Mouse (Mus musculus): ENCODE measurements around the gene Syt6.

Gene Syt6

DNA sequence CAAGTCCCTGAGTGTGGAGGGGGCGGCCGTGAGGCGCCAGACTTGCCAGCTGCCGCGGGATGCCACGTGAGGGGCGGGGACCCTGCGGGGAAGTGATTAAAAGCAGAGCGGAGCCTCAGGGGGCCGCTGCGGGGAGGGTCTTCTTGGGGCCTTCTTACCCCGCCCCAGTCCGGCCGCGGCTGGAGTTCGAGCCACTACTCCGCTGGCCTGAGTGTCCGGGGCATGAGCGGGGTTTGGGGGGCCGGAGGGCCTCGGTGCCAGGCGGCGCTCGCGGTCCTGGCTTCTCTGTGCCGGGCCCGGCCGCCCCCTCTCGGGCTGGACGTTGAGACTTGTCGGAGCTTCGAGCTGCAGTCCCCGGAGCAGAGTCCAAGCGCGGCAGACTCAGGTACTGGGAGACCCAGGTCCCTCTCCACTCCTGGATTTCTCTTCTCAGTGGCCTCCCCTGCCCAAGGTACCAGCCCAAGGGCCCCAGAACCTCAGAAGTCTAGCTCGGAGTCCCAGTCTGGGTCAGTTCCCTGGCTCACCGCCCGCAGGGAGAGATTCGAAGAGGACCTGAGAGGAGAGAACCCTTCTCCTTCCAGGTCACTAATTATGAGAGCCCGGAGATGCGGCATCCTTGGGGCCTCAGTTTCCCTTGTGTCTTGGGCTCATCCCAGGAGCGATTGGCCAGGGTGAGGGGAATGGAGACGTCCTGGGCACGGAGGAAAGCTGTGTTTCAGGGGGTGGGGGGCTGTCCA lies at the start of gene Syt6:
Syt6 (plus strand) TSS at position 76 of the 737 bp plus-strand sequence.
- no peak for DNase-seq (ENCODE audit: low spot score)

DNA sequence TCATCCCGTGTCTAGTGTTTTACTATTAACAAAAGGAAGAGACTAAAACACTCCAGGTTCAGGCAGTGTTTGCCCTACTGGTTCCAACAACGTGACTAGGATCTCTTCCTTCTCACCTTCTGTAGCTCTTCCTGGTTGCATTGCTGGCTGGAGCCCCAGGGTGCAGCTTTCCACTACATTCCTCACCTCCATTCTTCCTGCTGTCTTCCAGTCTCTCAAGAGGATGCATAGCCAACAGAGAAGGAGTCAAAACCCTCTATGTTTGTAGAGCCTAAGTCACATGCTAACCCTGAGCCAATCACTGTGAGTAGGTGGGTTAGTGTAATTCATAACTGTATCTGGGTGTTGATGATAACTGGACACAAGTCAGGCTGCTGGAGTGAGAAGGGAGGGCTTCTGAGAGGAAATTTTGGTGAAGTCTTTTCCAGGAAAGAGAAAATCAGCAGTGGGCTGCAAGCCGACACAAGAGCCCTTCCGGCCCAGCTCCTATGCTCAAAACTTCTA lies 48.8 kb upstream of the Syt6 start:
- no peak for DNase-seq (ENCODE audit: low spot score)

DNA sequence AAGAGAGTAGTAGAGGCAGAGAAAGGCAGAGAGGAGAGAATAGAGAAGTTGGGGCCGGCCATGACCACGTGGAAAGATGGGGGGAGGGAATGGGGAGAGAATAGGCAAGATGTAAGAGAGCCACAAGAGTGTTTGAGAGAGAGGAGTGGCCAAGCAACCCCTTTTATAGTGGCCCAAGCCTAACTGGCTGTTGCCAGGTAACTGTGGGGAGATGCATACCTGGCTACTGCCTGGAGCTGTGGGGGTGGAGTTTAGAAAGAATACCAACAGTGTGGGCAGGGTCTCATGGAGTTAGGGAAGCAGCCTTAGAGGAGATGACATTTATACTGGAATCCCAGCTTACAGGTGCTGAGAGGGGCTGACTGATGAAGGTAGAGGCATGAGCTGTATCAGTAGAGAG lies 48.2 kb upstream of the Syt6 start:
- no peak for DNase-seq (ENCODE audit: low spot score)

- no peak for DNase-seq (ENCODE audit: low spot score)
Measured at GRCm38 (mm10) chr3:103534036-103534435, 41.0 kb upstream of the Syt6 start.

DNA sequence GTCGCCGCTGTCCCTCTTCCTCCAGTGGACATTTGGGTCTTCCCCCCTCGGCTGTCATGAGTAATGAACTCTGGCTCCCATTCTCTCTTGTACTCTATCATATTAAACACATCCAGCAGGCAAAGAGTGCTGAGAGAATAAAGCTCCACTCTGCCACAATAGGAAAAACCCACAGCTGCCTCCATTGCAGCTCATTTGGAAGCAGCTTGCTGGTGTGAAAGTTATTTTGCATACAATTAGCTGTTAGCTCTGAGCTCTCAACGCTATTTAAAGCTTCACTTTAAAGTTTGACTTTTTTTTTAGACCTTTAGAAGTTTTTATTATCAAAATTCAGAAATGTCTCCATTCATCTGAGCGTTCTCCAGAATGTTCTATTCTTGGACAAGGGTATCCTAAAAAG lies 39.8 kb upstream of the Syt6 start:
- no peak for DNase-seq (ENCODE audit: low spot score)

DNA sequence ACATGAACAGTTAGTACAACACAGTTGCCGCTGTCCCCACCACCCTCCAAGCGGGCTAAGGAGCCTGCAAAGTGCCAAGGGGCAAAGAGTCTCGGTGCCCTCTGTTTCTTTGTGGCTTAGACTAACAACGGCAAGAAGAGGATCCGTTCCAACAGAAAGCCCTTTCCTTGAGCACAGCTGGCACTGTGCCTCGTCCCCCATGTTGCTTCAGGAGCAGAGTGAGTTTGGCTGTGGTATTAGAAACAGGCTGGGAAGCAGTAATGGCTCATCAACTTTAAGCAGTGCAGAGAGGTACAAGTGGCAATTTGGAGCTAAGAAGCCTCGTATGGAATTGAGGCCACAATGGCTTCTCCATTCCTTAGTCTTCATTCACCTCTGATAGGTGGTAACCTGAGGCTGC lies 35.9 kb upstream of the Syt6 start:
- peak; percentile 6 for DNase-seq (ENCODE audit: low spot score)

DNA sequence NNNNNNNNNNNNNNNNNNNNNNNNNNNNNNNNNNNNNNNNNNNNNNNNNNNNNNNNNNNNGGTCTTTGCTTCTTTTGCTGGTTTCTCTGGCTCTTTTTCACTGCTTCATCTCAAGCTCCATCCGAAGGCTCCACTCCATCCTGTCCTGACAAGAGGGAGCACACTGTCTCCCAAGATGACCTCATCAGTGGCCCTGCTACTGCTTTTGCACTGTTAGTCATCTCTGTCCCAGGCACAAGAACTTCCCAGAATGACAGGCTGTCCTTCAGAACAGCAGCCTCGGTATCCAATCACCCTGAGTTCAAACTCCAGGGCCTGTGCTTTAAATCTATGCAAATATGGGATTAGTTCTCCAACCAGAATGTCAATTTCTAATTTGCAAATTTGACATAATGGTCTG lies 28.9 kb upstream of the Syt6 start:
- no peak for DNase-seq (ENCODE audit: low spot score)

DNA sequence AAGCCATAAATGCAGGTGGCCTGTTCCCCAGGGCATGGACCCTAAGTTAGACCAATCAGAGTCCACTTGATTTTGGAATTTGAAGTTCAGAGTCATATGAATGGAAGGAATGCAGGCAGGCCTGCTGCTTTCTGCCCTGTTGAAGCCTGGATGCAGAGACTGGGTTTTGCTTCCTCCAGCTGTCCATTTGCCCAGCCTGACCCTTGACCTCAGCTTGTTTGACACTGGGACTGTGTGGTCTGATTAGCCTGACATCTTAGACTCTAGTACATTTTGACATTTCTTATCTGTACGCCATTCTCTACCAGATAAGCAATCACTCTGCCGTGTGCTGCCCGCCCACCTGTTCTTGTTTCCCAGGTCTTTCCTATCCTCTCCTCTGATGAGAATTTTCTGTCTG lies 28.4 kb upstream of the Syt6 start:
- DNase-seq (ENCODE audit: low spot score), result no peak

DNA sequence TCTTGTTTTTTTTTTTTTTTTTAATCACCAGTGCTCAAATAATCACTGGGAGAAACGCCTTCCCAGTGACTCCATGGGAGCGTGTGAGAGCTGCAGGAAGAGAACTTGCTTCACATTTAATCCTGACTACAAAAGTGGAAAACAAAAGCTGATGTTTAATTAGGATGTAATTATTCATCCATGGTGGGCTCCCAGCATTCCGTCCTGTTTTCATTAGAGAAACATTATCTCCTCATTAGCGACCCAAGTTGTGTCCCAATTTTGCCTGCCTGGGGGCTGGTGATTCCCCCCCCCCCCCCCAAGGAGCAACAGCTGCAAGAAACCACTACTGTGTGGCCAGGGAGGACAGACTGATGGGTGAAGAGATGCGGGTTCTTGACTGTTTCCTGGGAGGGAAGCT lies 24.8 kb upstream of the Syt6 start:
- DNase-seq (ENCODE audit: low spot score), result no peak

DNA sequence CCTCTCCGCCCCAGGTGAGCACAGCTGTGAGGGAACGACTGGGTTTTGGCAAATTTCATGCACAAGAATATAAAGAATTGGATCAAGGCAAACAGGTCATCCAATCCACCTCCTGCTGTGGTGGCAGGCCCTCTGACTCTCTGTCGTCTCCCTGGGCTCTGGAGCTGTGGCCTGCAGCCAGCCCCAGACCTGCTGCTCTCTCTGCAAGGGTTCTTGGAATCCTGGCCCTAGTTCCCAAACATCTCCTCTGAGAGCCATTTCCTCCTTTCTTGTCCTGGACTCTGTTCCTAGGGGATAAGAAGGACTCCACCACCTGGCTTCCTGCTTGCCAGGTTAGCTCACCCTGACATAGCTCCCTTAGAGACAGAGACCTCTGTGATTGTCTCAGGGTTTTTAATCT lies 7.8 kb upstream of the Syt6 start:
- no peak for DNase-seq (ENCODE audit: low spot score)

- no peak for DNase-seq (ENCODE audit: low spot score)
Measured at GRCm38 (mm10) chr3:103572526-103572925, 2.5 kb upstream of the Syt6 start.

DNA sequence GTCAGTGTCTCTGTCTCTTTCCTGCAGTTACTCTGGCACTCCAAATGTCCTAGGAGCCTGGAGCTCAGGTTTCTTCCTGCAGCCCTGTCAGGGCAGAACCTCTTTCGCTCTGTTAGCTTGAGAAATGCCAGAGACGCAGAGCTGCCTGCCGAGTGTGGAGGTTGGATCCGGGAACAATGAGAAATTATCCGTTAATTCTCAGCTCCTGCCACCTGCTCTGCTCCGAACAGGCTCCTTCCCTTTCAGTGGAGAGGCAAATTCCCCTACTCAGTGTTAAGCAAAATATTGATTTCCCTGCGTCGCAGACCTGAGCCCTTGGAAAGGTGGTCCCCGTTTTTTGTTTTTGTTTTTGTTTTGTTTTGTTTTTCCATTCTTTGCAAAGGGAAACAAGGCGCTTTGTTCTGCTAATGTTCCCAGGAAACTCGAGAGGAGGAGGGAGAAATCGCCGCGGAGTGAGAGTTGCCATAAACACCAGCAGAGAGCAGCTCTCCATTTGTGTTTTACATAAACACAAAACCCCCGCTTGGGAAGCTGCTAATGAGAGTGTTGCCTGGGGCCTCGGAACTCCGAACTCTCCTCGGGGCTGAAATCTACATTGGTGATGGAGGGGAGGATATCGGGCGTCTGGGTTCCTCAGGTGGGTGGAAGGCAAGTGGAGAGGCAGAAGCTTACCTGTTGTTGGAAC lies 1.8 kb upstream of the Syt6 start:
- DNase-seq (ENCODE audit: low spot score), result no peak

- DNase-seq (ENCODE audit: low spot score), result peak; percentile 64
Measured at GRCm38 (mm10) chr3:103573791-103574166, 1.3 kb upstream of the Syt6 start.

DNA sequence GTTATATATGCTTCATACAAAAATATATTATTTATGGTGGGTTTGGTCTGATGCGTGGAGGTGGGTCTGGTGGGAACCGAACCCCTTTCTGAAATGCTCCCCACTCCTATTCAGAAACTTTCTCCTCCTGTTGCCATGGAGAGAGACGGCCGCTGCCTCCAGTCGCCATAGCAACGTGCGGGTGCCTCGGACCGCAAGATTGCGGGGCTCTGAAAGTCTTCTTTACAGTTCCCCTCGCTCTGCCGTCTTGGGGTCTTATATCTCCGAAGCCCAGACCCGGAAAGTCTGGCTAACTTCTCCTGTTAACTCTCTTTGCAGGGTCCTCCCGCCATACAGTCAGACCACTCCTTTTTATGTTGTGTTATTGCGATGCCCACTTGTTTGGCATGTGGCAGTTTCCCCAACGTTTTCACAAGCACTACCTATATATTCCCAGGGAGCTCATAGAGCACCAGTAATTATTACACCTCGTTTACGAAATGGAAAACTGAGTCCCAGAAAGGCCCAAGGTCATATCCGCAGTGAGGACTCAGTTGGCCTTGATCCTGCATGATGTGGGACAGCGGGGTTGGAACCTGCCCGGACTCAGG lies 370 bp upstream of the Syt6 start:
- no peak for DNase-seq (ENCODE audit: low spot score)

GRCm38 (mm10) chr3:103575893-103576641 lies 1.0 kb downstream of the Syt6 start:
- DNase-seq (ENCODE audit: low spot score), result no peak

GRCm38 (mm10) chr3:103587136-103587535 lies 12.1 kb downstream of the Syt6 start:
- DNase-seq (ENCODE audit: low spot score), result no peak

- no peak for DNase-seq (ENCODE audit: low spot score)
Measured at GRCm38 (mm10) chr3:103587672-103588071, 12.6 kb downstream of the Syt6 start.

DNA sequence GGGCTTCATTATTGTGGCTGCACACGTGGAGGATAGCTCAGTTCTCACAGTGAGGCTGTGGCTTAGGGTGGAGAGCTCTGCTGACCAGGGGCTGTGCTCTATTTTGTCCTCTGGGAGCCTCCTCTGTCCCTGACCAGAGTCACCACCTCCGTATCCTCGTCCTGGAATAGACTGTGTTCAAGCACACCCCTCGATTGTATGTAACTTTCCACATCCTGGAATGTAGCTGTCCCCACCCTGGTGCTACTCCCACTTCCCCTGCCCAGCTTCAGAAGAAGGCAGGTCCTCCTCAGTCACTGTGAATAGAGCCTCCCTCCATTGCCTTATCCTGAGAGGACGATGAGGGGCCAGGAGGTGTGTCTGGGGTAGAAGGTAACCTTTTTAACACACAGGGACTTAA lies 14.6 kb downstream of the Syt6 start:
- no peak for DNase-seq (ENCODE audit: low spot score)

GRCm38 (mm10) chr3:103592636-103593035 lies 17.6 kb downstream of the Syt6 start:
- DNase-seq (ENCODE audit: low spot score), result no peak

- peak; percentile 48 for DNase-seq (ENCODE audit: low spot score)
Measured at GRCm38 (mm10) chr3:103593631-103594030, 18.6 kb downstream of the Syt6 start.

GRCm38 (mm10) chr3:103595271-103595810 lies 20.3 kb downstream of the Syt6 start:
- DNase-seq (ENCODE audit: low spot score), result peak; percentile 28

DNA sequence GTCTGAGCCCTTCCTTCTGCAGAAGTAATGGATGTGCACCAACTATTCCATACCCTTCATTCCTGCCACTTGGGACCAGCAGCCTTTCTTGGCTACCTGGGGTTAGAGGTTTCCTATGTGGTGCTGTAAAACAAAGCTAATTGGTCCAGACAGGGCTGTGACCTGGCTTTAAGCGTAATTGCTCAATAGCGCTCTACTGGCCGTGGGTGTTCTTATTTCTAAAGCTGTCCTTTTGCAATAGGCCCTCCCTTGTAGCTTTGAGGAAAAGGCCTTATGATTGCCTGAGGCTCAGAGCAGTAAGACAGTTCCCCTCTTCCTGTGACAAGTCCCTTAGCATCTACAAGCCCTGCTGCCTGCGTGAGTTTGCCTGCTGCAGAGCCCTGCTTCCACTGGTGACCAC lies 22.6 kb downstream of the Syt6 start:
- DNase-seq (ENCODE audit: low spot score), result no peak

Data from adipocyte (in vitro differentiated cells).